Mouse (Mus musculus) neural tube, embryonic 14.5 days (tissue): ENCODE data around the gene Gadd45gip1. TPM values are rescaled to one million over a fixed set of nuclear protein-coding genes. Genes with fewer than 3 reads are reported as not detected.
A peak's percentile ranks its signal among the peaks of the same experiment; 100 is the strongest.

Experiments
- ATAC-seq: fragments of 200-750 bp; cut with Nextera tagmentation; 2 replicates; pipeline ENCODE4 v1.8.0; 2017; ENCODE audit warnings: low read depth, mild to moderate bottlenecking, moderate TSS enrichment, moderate library complexity
- H3K27ac ChIP-seq: fragments of 300-500 bp; sonication (generic); 2 replicates; pipeline ENCODE4 v1.5.1; 2014; ENCODE audit warnings: low read depth, mild to moderate bottlenecking, control low read depth, low read length, moderate library complexity, mixed read lengths
- H3K27me3 ChIP-seq: fragments of 300-500 bp; sonication (generic); 2 replicates; pipeline ENCODE4 v1.6.1; 2014; ENCODE audit warnings: low read length; ENCODE audit not compliant: control insufficient read depth, insufficient read depth
- H3K36me3 ChIP-seq: fragments of 300-500 bp; sonication (generic); 2 replicates; pipeline ENCODE4 v1.6.1; 2014; ENCODE audit warnings: low read length, mixed read lengths; ENCODE audit not compliant: control insufficient read depth, insufficient read depth
- H3K4me1 ChIP-seq: fragments of 300-500 bp; sonication (generic); 2 replicates; pipeline ENCODE4 v1.6.1; 2014; ENCODE audit warnings: low read length; ENCODE audit not compliant: control insufficient read depth, insufficient read depth
- H3K4me2 ChIP-seq: fragments of 300-500 bp; sonication (generic); 2 replicates; pipeline ENCODE4 v1.6.1; 2014; ENCODE audit warnings: mild to moderate bottlenecking, low read depth, low read length, control low read depth
- H3K4me3 ChIP-seq: fragments of 300-500 bp; sonication (generic); 2 replicates; pipeline ENCODE4 v1.5.1; 2014; ENCODE audit warnings: low read depth, low read length, control low read depth, mixed read lengths
- H3K9ac ChIP-seq: fragments of 300-500 bp; sonication (generic); replicated peaks from 2 replicates; pipeline ENCODE4 v1.6.1; 2014; ENCODE audit warnings: low read depth, mild to moderate bottlenecking, control low read depth, low read length, mixed read lengths
- H3K9me3 ChIP-seq: fragments of 300-500 bp; sonication (generic); 2 replicates; pipeline ENCODE4 v1.6.1; 2016; ENCODE audit warnings: low read length; ENCODE audit not compliant: control insufficient read depth
- WGBS: fragments of 180-500 bp; shearing (Covaris S2); extraction: QIAGEN DNeasy Blood & Tissue Kit; methylation state at CpG from one replicate; pipeline ENCODE4 v1.1.7; 2014; 5-methylcytosine and 5-hydroxymethylcytosine counted together
- polyA plus RNA-seq: library from polyadenylated mRNA; unstranded; fragments of >200 nt; fragmentation: Nextera tagmentation; extraction: Ambion mirVana; gene quantifications from 2 replicates; pipeline ENCODE4 v1.2.1, GENCODE M21; 2014

Gene Gadd45gip1
- polyA plus RNA-seq, 1 experiment from 2014 or later = 39.8 TPM

GRCm38 (mm10) chr8:84785756-84786677 is 45.3 kb upstream of the Gadd45gip1 start:
- peaks cover 20% of the 10 kb centered on the region; the same call in 1 of the 2 replicates for H3K4me1 ChIP-seq
- H3K27ac ChIP-seq = no peak overlapping the region
- H3K9ac ChIP-seq = no peak overlapping the region
- H3K27me3 ChIP-seq = peaks cover 62% of the 10 kb centered on the region
- no peak overlapping the region for H3K4me3 ChIP-seq
- 7% methylated on average over 38 of the region's 38 CpGs for WGBS
- no peaks in the 10 kb centered on the region for H3K36me3 ChIP-seq
- peak overlapping the region; percentile 5; the same call in 1 of the 2 replicates for H3K4me2 ChIP-seq
- no peaks in the 10 kb centered on the region for H3K9me3 ChIP-seq
- no peak for ATAC-seq

DNA sequence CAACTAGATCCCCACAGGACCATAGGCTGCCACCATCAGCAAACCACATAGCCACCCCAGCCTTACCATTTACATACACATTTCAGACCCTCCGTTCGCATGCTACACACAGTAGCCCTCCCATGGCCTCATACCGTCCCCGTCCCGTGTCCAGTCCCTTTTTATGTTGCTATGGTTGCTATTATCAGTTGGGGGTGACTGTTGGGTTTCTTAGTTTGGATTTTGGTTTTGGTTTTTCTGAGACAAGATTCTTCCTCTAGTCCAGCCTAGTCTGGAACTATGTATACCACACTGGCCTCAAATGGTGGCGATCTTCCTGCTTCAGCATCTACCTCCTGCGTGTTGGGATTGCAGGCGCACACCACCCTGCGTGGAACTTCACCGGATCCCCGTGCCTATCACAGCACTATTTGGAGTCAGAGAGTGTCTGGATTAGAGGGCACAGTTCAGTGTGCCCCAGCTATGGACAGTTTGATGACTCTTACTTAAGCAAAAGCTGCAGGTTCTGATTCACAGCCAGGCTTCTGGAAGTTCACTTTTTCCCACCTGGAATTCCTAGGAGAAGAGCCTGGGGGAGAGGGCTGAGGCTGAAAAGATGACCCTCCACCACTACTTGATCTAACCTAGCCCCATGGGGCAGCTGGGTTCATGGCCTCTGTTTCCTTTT is 44.4 kb upstream of the Gadd45gip1 start:
- Histone ChIP-seq H3K4me1 (peaks cover 20% of the 10 kb centered on the region; the same call in 1 of the 2 replicates), H3K27me3 (peaks cover 53% of the 10 kb centered on the region), H3K9me3 (no peaks in the 10 kb centered on the region), H3K9ac (no peak overlapping the region), H3K27ac (no peak overlapping the region), H3K36me3 (no peaks in the 10 kb centered on the region), H3K4me2 (peak overlapping the region; percentile 5; the same call in 1 of the 2 replicates), H3K4me3 (no peak overlapping the region)
- WGBS = 9% methylated on average over 11 of the region's 11 CpGs
- ATAC-seq = no peak

DNA sequence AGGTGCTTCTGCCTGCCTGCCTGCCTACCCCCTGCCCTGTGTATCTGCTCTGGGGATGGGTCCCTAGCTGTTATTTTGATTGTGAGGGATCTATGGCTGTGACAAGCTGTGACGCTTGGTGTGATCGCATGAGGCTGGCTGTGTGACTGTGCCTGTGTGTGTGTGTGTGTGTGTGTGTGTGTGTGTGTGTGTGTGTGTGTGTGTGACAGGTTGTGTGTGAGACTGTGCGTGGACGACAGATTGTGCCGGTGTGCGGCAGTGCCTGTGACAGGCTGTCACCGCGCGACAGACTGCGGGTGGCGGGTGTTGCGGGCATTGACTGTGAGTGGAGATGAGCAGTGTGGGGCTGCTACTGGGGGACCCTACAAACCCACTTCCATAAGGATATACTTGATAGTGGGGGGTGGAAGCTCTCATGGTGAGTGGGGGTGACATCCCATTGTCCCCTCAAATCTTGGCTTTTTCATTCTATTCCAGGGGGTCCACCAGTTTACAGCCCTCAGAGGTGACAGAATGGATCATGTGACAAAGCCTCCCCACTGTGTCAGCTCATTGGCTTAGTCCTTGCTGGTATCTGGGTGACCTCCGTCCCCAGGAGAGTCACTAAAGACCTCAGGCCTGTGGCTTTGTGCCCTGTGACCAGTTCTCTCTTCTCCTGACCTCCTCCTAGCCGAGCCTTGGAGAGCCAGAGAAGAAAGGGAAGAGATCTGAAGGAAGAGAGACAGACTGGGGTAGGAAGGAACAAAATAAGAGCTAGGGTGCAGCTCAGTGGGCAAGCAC is 43.6 kb upstream of the Gadd45gip1 start:
- peaks cover 20% of the 10 kb centered on the region; the same call in 1 of the 2 replicates for H3K4me1 ChIP-seq
- WGBS = 11% methylated on average over 14 of the region's 14 CpGs
- H3K36me3 ChIP-seq = no peaks in the 10 kb centered on the region
- ATAC-seq = no peak
- no peak overlapping the region for H3K27ac ChIP-seq
- H3K9ac ChIP-seq = no peak overlapping the region
- peaks cover 49% of the 10 kb centered on the region for H3K27me3 ChIP-seq
- H3K4me3 ChIP-seq = no peak overlapping the region
- H3K9me3 ChIP-seq = no peaks in the 10 kb centered on the region
- no peak overlapping the region for H3K4me2 ChIP-seq

- Histone ChIP-seq H3K27me3 (peaks cover 45% of the 10 kb centered on the region), H3K4me1 (peaks cover 20% of the 10 kb centered on the region; the same call in 1 of the 2 replicates), H3K36me3 (no peaks in the 10 kb centered on the region), H3K9ac (no peak overlapping the region), H3K4me2 (no peak overlapping the region), H3K9me3 (no peaks in the 10 kb centered on the region), H3K4me3 (no peak overlapping the region), H3K27ac (no peak overlapping the region)
- ATAC-seq = no peak
- 18% methylated on average over 11 of the region's 11 CpGs for WGBS
Observed at GRCm38 (mm10) chr8:84788896-84789295, 42.4 kb upstream of the Gadd45gip1 start.

DNA sequence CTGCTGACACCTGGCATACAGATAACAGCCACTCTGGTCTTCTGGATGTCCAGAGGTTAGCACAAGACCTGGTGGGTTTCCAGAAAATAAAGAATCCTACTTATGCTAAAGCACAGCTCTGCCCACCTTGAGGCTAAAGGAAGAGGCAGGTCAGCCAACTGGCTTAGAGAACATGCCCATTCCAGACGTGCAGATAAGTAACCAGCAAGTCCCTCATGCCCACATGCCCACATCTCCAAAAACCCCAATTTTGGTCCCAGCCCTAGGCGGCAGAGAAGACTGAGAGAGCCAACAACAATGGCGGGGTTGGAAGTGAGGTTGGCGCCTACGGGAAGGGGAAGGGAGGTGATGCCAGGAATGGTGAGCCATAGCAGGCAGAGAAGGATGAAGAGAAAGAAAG is 42.0 kb upstream of the Gadd45gip1 start:
- ATAC-seq = no peak
- H3K4me2 ChIP-seq = no peak overlapping the region
- no peak overlapping the region for H3K9ac ChIP-seq
- peaks cover 18% of the 10 kb centered on the region; the same call in 1 of the 2 replicates for H3K4me1 ChIP-seq
- 0 out of 2 replicates have a peak overlapping the region, but pooled peaks have one; percentile 11 for H3K27ac ChIP-seq
- WGBS = 52% methylated on average over 5 of the region's 5 CpGs
- H3K36me3 ChIP-seq = no peaks in the 10 kb centered on the region
- peaks cover 45% of the 10 kb centered on the region for H3K27me3 ChIP-seq
- H3K4me3 ChIP-seq = no peak overlapping the region
- no peaks in the 10 kb centered on the region for H3K9me3 ChIP-seq

DNA sequence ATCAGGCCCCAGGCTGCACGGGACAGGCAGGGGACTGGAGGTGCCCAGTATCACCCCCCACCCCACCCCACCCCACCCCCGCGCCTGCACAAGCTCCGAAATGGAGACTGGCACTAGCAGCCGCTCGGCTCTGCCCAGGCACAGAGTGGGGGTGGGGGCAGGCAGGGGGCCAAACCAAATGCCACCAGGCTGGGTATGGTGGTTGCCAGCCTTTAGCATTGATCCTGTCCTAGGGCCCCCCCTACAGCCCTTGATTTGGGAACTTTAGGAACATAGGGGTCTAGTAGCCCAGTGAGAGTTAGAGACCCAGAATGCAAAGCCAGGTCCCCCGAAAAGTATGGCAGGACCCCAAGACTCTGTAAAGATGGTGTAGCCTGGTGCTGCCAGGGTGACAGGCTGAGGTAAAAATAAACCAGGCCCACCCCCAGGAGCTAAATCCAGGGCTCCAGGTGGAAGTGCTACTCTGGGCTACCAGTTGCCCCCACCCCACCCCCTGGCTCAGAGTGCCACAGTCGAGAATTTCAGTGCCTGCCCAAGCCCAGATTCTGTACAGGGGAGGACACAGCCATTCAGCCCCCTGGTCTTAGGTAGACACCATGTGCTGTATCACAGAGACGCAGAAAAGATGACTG is 41.4 kb upstream of the Gadd45gip1 start:
- Histone ChIP-seq H3K4me1 (peaks cover 18% of the 10 kb centered on the region; the same call in 1 of the 2 replicates), H3K9ac (peak overlapping the region; percentile 25; the same call in 1 of the 2 replicates), H3K27me3 (peaks cover 42% of the 10 kb centered on the region), H3K36me3 (no peaks in the 10 kb centered on the region), H3K27ac (0 out of 2 replicates have a peak overlapping the region, but pooled peaks have one; percentile 11), H3K4me3 (no peak overlapping the region), H3K9me3 (no peaks in the 10 kb centered on the region), H3K4me2 (no peak overlapping the region)
- no peak for ATAC-seq
- 71% methylated on average over 9 of the region's 9 CpGs for WGBS

DNA sequence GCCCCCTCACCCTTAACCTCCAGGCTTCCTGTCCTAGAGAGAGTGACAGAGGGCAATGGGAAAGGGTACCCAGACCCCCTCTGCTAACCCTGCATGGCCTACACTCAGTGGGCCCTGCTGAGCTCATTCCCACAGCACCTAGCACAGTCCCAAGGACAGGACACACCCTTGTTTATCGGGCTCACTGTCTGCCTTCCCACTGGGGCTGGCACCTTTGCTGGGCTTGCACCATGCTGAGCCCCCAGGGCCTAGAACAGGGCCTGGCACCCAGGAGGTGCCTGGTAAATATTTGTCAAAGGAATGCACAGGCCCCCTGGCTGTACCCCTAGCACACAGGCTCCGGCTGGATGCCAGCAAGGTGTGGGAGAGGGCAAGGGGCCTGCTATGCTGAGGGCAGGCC is 40.8 kb upstream of the Gadd45gip1 start:
- no peak overlapping the region for H3K4me3 ChIP-seq
- H3K4me1 ChIP-seq = peaks cover 22% of the 10 kb centered on the region; the same call in 1 of the 2 replicates
- no peak overlapping the region for H3K27ac ChIP-seq
- 75% methylated on average over 2 of the region's 2 CpGs for WGBS
- H3K36me3 ChIP-seq = no peaks in the 10 kb centered on the region
- no peak overlapping the region for H3K9ac ChIP-seq
- H3K9me3 ChIP-seq = no peaks in the 10 kb centered on the region
- ATAC-seq = no peak
- H3K27me3 ChIP-seq = peaks cover 40% of the 10 kb centered on the region
- H3K4me2 ChIP-seq = no peak overlapping the region

- 77% methylated on average over 12 of the region's 12 CpGs for WGBS
- Histone ChIP-seq H3K4me2 (no peak overlapping the region), H3K9ac (no peak overlapping the region), H3K36me3 (no peaks in the 10 kb centered on the region), H3K27ac (peak overlapping the region; percentile 18; the same call in 1 of the 2 replicates), H3K27me3 (peaks cover 41% of the 10 kb centered on the region), H3K4me3 (no peak overlapping the region), H3K4me1 (peaks cover 12% of the 10 kb centered on the region; the same call in 1 of the 2 replicates), H3K9me3 (no peaks in the 10 kb centered on the region)
- no peak for ATAC-seq
Observed at GRCm38 (mm10) chr8:84792429-84792947, 38.8 kb upstream of the Gadd45gip1 start.
